Mouse (Mus musculus): Measurements from ENCODE around the gene Wdr43. TPM values are rescaled to one million over a fixed set of nuclear protein-coding genes. Genes with fewer than 3 reads are reported as not detected.

The Wdr43 gene
- polyA plus RNA-seq, 1 experiment from 2014 or later: 104 TPM

- DNase-seq (ENCODE audit: low spot score) (no peak), ATAC-seq (replicated peaks; ENCODE audit: insufficient number of reproducible peaks, low FRiP score, low TSS enrichment, low read depth) (no peak)
- Histone ChIP-seq H3K27me3 (ENCODE audit: control insufficient read depth, insufficient read depth, low read length) (no peaks in the 10 kb centered on the region), H3K4me1 (ENCODE audit: control insufficient read depth, insufficient read depth, low read length) (no peaks in the 10 kb centered on the region), H3K36me3 (replicated peaks; ENCODE audit: control insufficient read depth, insufficient read depth, low read depth, low read length) (peaks cover 4% of the 10 kb centered on the region), H3K4me3 (ENCODE audit: low read depth, low read length) (no peak overlapping the region), H3K27ac (replicated peaks; ENCODE audit: low read depth, low read length) (no peak overlapping the region), H3K4me2 (ENCODE audit: low read depth, low read length) (no peak overlapping the region), H3K9me3 (replicated peaks; ENCODE audit: control insufficient read depth, low read length) (no peaks in the 10 kb centered on the region), H3K9ac (replicated peaks; ENCODE audit: low read length) (no peak overlapping the region)
- 86% methylated on average over 2 of the region's 2 CpGs for WGBS
Observed at GRCm38 (mm10) chr17:71652495-71652894, 36.8 kb downstream of the Wdr43 start.

- Histone ChIP-seq H3K27me3 (ENCODE audit: control insufficient read depth, insufficient read depth, low read length) (no peaks in the 10 kb centered on the region), H3K9me3 (replicated peaks; ENCODE audit: control insufficient read depth, low read length) (no peaks in the 10 kb centered on the region), H3K27ac (replicated peaks; ENCODE audit: low read depth, low read length) (no peak overlapping the region), H3K4me3 (ENCODE audit: low read depth, low read length) (no peak overlapping the region), H3K36me3 (replicated peaks; ENCODE audit: control insufficient read depth, insufficient read depth, low read depth, low read length) (peaks cover 6% of the 10 kb centered on the region), H3K4me1 (ENCODE audit: control insufficient read depth, insufficient read depth, low read length) (no peaks in the 10 kb centered on the region), H3K9ac (replicated peaks; ENCODE audit: low read length) (no peak overlapping the region), H3K4me2 (ENCODE audit: low read depth, low read length) (no peak overlapping the region)
- no peak for ATAC-seq (replicated peaks; ENCODE audit: insufficient number of reproducible peaks, low FRiP score, low TSS enrichment, low read depth)
- no peak for DNase-seq (ENCODE audit: low spot score)
- WGBS: 86% methylated on average over 5 of the region's 5 CpGs
Observed at GRCm38 (mm10) chr17:71652934-71653333, 37.2 kb downstream of the Wdr43 start.

GRCm38 (mm10) chr17:71657521-71657920 lies 41.8 kb downstream of the Wdr43 start:
- no peak for ATAC-seq (replicated peaks; ENCODE audit: insufficient number of reproducible peaks, low FRiP score, low TSS enrichment, low read depth)
- H3K4me2 ChIP-seq (ENCODE audit: low read depth, low read length): no peak overlapping the region
- 87% methylated on average over 4 of the region's 4 CpGs for WGBS
- H3K4me1 ChIP-seq (ENCODE audit: control insufficient read depth, insufficient read depth, low read length): no peaks in the 10 kb centered on the region
- H3K27me3 ChIP-seq (ENCODE audit: control insufficient read depth, insufficient read depth, low read length): no peaks in the 10 kb centered on the region
- H3K9me3 ChIP-seq (replicated peaks; ENCODE audit: control insufficient read depth, low read length): no peaks in the 10 kb centered on the region
- peaks cover 3% of the 10 kb centered on the region for H3K36me3 ChIP-seq (replicated peaks; ENCODE audit: control insufficient read depth, insufficient read depth, low read depth, low read length)
- no peak overlapping the region for H3K4me3 ChIP-seq (ENCODE audit: low read depth, low read length)
- DNase-seq (ENCODE audit: low spot score): no peak
- H3K27ac ChIP-seq (replicated peaks; ENCODE audit: low read depth, low read length): no peak overlapping the region
- no peak overlapping the region for H3K9ac ChIP-seq (replicated peaks; ENCODE audit: low read length)

- no peak for ATAC-seq (replicated peaks; ENCODE audit: insufficient number of reproducible peaks, low FRiP score, low TSS enrichment, low read depth)
- no peaks in the 10 kb centered on the region for H3K4me1 ChIP-seq (ENCODE audit: control insufficient read depth, insufficient read depth, low read length)
- H3K4me3 ChIP-seq (ENCODE audit: low read depth, low read length): no peak overlapping the region
- no peaks in the 10 kb centered on the region for H3K27me3 ChIP-seq (ENCODE audit: control insufficient read depth, insufficient read depth, low read length)
- no peak overlapping the region for H3K27ac ChIP-seq (replicated peaks; ENCODE audit: low read depth, low read length)
- peaks cover 3% of the 10 kb centered on the region for H3K36me3 ChIP-seq (replicated peaks; ENCODE audit: control insufficient read depth, insufficient read depth, low read depth, low read length)
- no peak for DNase-seq (ENCODE audit: low spot score)
- no peak overlapping the region for H3K9ac ChIP-seq (replicated peaks; ENCODE audit: low read length)
- H3K4me2 ChIP-seq (ENCODE audit: low read depth, low read length): no peak overlapping the region
- WGBS: 94% methylated on average over 10 of the region's 10 CpGs
- no peaks in the 10 kb centered on the region for H3K9me3 ChIP-seq (replicated peaks; ENCODE audit: control insufficient read depth, low read length)
Observed at GRCm38 (mm10) chr17:71658666-71659065, 43.0 kb downstream of the Wdr43 start.

- no peak overlapping the region for H3K4me2 ChIP-seq (ENCODE audit: low read depth, low read length)
- no peak for ATAC-seq (replicated peaks; ENCODE audit: insufficient number of reproducible peaks, low FRiP score, low TSS enrichment, low read depth)
Observed at GRCm38 (mm10) chr17:71660390-71660789, 44.7 kb downstream of the Wdr43 start.

GRCm38 (mm10) chr17:71662751-71663250 lies 47.1 kb downstream of the Wdr43 start:
- ATAC-seq (replicated peaks; ENCODE audit: insufficient number of reproducible peaks, low FRiP score, low TSS enrichment, low read depth): peak; percentile 75; the same call in 1 of the 2 replicates
- Histone ChIP-seq H3K27me3 (ENCODE audit: control insufficient read depth, insufficient read depth, low read length) (no peaks in the 10 kb centered on the region), H3K4me2 (ENCODE audit: low read depth, low read length) (peak overlapping the region; percentile 57), H3K36me3 (replicated peaks; ENCODE audit: control insufficient read depth, insufficient read depth, low read depth, low read length) (no peaks in the 10 kb centered on the region; the same call in 1 of the 2 replicates), H3K9ac (replicated peaks; ENCODE audit: low read length) (0 out of 2 replicates have a peak overlapping the region, but pooled peaks have one; percentile 9), H3K4me1 (ENCODE audit: control insufficient read depth, insufficient read depth, low read length) (no peaks in the 10 kb centered on the region), H3K4me3 (ENCODE audit: low read depth, low read length) (peak overlapping the region; percentile 29), H3K27ac (replicated peaks; ENCODE audit: low read depth, low read length) (no peak overlapping the region), H3K9me3 (replicated peaks; ENCODE audit: control insufficient read depth, low read length) (no peaks in the 10 kb centered on the region)
- WGBS: 11% methylated on average over 21 of the region's 21 CpGs
- peak; percentile 84 for DNase-seq (ENCODE audit: low spot score)

More at GRCm38 (mm10) chr17:71660390-71660789, 44.7 kb downstream of the Wdr43 start:
- Histone ChIP-seq H3K36me3 (replicated peaks; ENCODE audit: control insufficient read depth, insufficient read depth, low read depth, low read length) (peaks cover 3% of the 10 kb centered on the region), H3K27me3 (ENCODE audit: control insufficient read depth, insufficient read depth, low read length) (no peaks in the 10 kb centered on the region), H3K4me3 (ENCODE audit: low read depth, low read length) (no peak overlapping the region), H3K9ac (replicated peaks; ENCODE audit: low read length) (no peak overlapping the region), H3K4me1 (ENCODE audit: control insufficient read depth, insufficient read depth, low read length) (no peaks in the 10 kb centered on the region), H3K27ac (replicated peaks; ENCODE audit: low read depth, low read length) (no peak overlapping the region), H3K9me3 (replicated peaks; ENCODE audit: control insufficient read depth, low read length) (no peaks in the 10 kb centered on the region)
- WGBS: 32% methylated on average over 1 of the region's 1 CpGs
- DNase-seq (ENCODE audit: low spot score): no peak

GRCm38 (mm10) chr17:71663491-71663890 lies 47.8 kb downstream of the Wdr43 start:
- Histone ChIP-seq H3K4me3 (ENCODE audit: low read depth, low read length) (no peak overlapping the region), H3K9me3 (replicated peaks; ENCODE audit: control insufficient read depth, low read length) (no peaks in the 10 kb centered on the region), H3K27me3 (ENCODE audit: control insufficient read depth, insufficient read depth, low read length) (no peaks in the 10 kb centered on the region), H3K27ac (replicated peaks; ENCODE audit: low read depth, low read length) (no peak overlapping the region), H3K4me1 (ENCODE audit: control insufficient read depth, insufficient read depth, low read length) (no peaks in the 10 kb centered on the region), H3K9ac (replicated peaks; ENCODE audit: low read length) (no peak overlapping the region), H3K36me3 (replicated peaks; ENCODE audit: control insufficient read depth, insufficient read depth, low read depth, low read length) (no peaks in the 10 kb centered on the region; the same call in 1 of the 2 replicates), H3K4me2 (ENCODE audit: low read depth, low read length) (no peak overlapping the region)
- ATAC-seq (replicated peaks; ENCODE audit: insufficient number of reproducible peaks, low FRiP score, low TSS enrichment, low read depth) (no peak), DNase-seq (ENCODE audit: low spot score) (no peak)
- WGBS: 88% methylated on average over 6 of the region's 6 CpGs

GRCm38 (mm10) chr17:71664172-71664571 lies 48.5 kb downstream of the Wdr43 start:
- no peak overlapping the region for H3K4me2 ChIP-seq (ENCODE audit: low read depth, low read length)
- no peak overlapping the region for H3K9ac ChIP-seq (replicated peaks; ENCODE audit: low read length)
- no peak for ATAC-seq (replicated peaks; ENCODE audit: insufficient number of reproducible peaks, low FRiP score, low TSS enrichment, low read depth)
- WGBS: 100% methylated on average over 1 of the region's 1 CpGs
- H3K4me3 ChIP-seq (ENCODE audit: low read depth, low read length): no peak overlapping the region
- no peaks in the 10 kb centered on the region; the same call in 1 of the 2 replicates for H3K36me3 ChIP-seq (replicated peaks; ENCODE audit: control insufficient read depth, insufficient read depth, low read depth, low read length)
- H3K4me1 ChIP-seq (ENCODE audit: control insufficient read depth, insufficient read depth, low read length): no peaks in the 10 kb centered on the region
- no peaks in the 10 kb centered on the region for H3K27me3 ChIP-seq (ENCODE audit: control insufficient read depth, insufficient read depth, low read length)
- H3K9me3 ChIP-seq (replicated peaks; ENCODE audit: control insufficient read depth, low read length): no peaks in the 10 kb centered on the region
- H3K27ac ChIP-seq (replicated peaks; ENCODE audit: low read depth, low read length): no peak overlapping the region
- DNase-seq (ENCODE audit: low spot score): no peak

Measured in embryonic facial prominence, embryonic 11.5 days (tissue).